Mouse (Mus musculus) stomach, embryonic 16.5 days (tissue): ENCODE results near the gene Bicra. TPM values are rescaled to one million over a fixed set of nuclear protein-coding genes. Genes with fewer than 3 reads are reported as not detected.
A peak's percentile ranks its signal among the peaks of the same experiment; 100 is the strongest.

Source experiments
- ATAC-seq: fragments of 200-750 bp; cut with Nextera tagmentation; 2 replicates; pipeline ENCODE4 v1.8.0; 2017; ENCODE audit warnings: moderate number of reproducible peaks, moderate TSS enrichment; ENCODE audit not compliant: insufficient read depth, low FRiP score
- H3K27ac ChIP-seq: fragments of 300-500 bp; sonication (generic); 2 replicates; pipeline ENCODE4 v1.5.1; 2014; ENCODE audit warnings: low read length
- H3K27me3 ChIP-seq: fragments of 300-500 bp; sonication (generic); 2 replicates; pipeline ENCODE4 v1.6.1; 2014; ENCODE audit warnings: low read length, control low read depth, mixed read lengths; ENCODE audit not compliant: control insufficient read depth, insufficient read depth
- H3K36me3 ChIP-seq: fragments of 300-500 bp; sonication (generic); 2 replicates; pipeline ENCODE4 v1.6.1; 2014; ENCODE audit warnings: low read length; ENCODE audit not compliant: control insufficient read depth, insufficient read depth
- H3K4me1 ChIP-seq: fragments of 300-500 bp; sonication (generic); 2 replicates; pipeline ENCODE4 v1.6.1; 2014; ENCODE audit warnings: low read length, control low read depth, mixed read lengths; ENCODE audit not compliant: control insufficient read depth, insufficient read depth
- H3K4me2 ChIP-seq: fragments of 300-500 bp; sonication (generic); 2 replicates; pipeline ENCODE4 v1.6.1; 2014; ENCODE audit warnings: low read depth, low read length, mixed read lengths
- H3K4me3 ChIP-seq: fragments of 300-500 bp; sonication (generic); replicated peaks from 2 replicates; pipeline ENCODE4 v1.5.1; 2014; ENCODE audit warnings: mild to moderate bottlenecking, low read length
- H3K9ac ChIP-seq: fragments of 300-500 bp; sonication (generic); 2 replicates; pipeline ENCODE4 v1.6.1; 2014; ENCODE audit warnings: low read length
- H3K9me3 ChIP-seq: fragments of 300-500 bp; sonication (generic); replicated peaks from 2 replicates; pipeline ENCODE4 v1.6.1; 2016; ENCODE audit warnings: low read length, control low read depth; ENCODE audit not compliant: control insufficient read depth
- WGBS: fragments of 180-500 bp; shearing (Covaris S2); extraction: QIAGEN DNeasy Blood & Tissue Kit; methylation state at CpG from one replicate; pipeline ENCODE4 v1.1.7; 2014; 5-methylcytosine and 5-hydroxymethylcytosine counted together
- polyA plus RNA-seq: library from polyadenylated mRNA; unstranded; fragments of >200 nt; fragmentation: Nextera tagmentation; extraction: Ambion mirVana; gene quantifications from 2 replicates; pipeline ENCODE4 v1.2.1, GENCODE M21; 2015

Gene Bicra
- polyA plus RNA-seq, 1 experiment from 2014 or later = 4.5 TPM

- Histone ChIP-seq H3K9me3 (no peaks in the 10 kb centered on the region), H3K4me3 (no peak overlapping the region), H3K36me3 (peaks cover 4% of the 10 kb centered on the region; the same call in 1 of the 2 replicates), H3K4me1 (no peaks in the 10 kb centered on the region), H3K4me2 (no peak overlapping the region), H3K27ac (no peak overlapping the region), H3K9ac (no peak overlapping the region), H3K27me3 (no peaks in the 10 kb centered on the region)
- ATAC-seq = no peak
- WGBS = 75% methylated on average over 11 of the region's 11 CpGs
Measured at GRCm38 (mm10) chr7:16012576-16013263, 35.0 kb downstream of the Bicra start.

GRCm38 (mm10) chr7:16011418-16012085 is 36.2 kb downstream of the Bicra start:
- no peak overlapping the region for H3K9ac ChIP-seq
- no peak overlapping the region for H3K27ac ChIP-seq
- no peaks in the 10 kb centered on the region for H3K9me3 ChIP-seq
- no peak overlapping the region for H3K4me3 ChIP-seq
- H3K4me2 ChIP-seq = no peak overlapping the region
- H3K4me1 ChIP-seq = no peaks in the 10 kb centered on the region
- peaks cover 4% of the 10 kb centered on the region; the same call in 1 of the 2 replicates for H3K36me3 ChIP-seq
- ATAC-seq = no peak
- 80% methylated on average over 7 of the region's 7 CpGs for WGBS
- H3K27me3 ChIP-seq = no peaks in the 10 kb centered on the region

- Histone ChIP-seq H3K9me3 (no peaks in the 10 kb centered on the region), H3K4me1 (no peaks in the 10 kb centered on the region), H3K9ac (no peak overlapping the region), H3K36me3 (peaks cover 4% of the 10 kb centered on the region; the same call in 1 of the 2 replicates), H3K27ac (no peak overlapping the region), H3K4me3 (no peak overlapping the region), H3K4me2 (no peak overlapping the region), H3K27me3 (no peaks in the 10 kb centered on the region)
- 75% methylated on average over 5 of the region's 5 CpGs for WGBS
- ATAC-seq = no peak
Measured at GRCm38 (mm10) chr7:16010649-16011048, 37.1 kb downstream of the Bicra start.

- 92% methylated on average over 7 of the region's 7 CpGs for WGBS
- no peak overlapping the region for H3K4me3 ChIP-seq
- peaks cover 3% of the 10 kb centered on the region; the same call in 1 of the 2 replicates for H3K4me1 ChIP-seq
- H3K36me3 ChIP-seq = peaks cover 4% of the 10 kb centered on the region; the same call in 1 of the 2 replicates
- no peaks in the 10 kb centered on the region for H3K27me3 ChIP-seq
- no peak overlapping the region for H3K4me2 ChIP-seq
- no peak for ATAC-seq
- no peak overlapping the region for H3K27ac ChIP-seq
- no peak overlapping the region for H3K9ac ChIP-seq
- no peaks in the 10 kb centered on the region for H3K9me3 ChIP-seq
Measured at GRCm38 (mm10) chr7:16009636-16010035, 38.1 kb downstream of the Bicra start.

- Histone ChIP-seq H3K27me3 (no peaks in the 10 kb centered on the region), H3K9me3 (no peaks in the 10 kb centered on the region), H3K4me1 (peaks cover 15% of the 10 kb centered on the region), H3K27ac (peak overlapping the region; percentile 38), H3K36me3 (no peaks in the 10 kb centered on the region), H3K4me3 (no peak overlapping the region), H3K9ac (no peak overlapping the region), H3K4me2 (no peak overlapping the region)
- 63% methylated on average over 3 of the region's 3 CpGs for WGBS
- ATAC-seq = peak; percentile 52; the same call in 1 of the 2 replicates
Measured at GRCm38 (mm10) chr7:16005020-16005419, 42.7 kb downstream of the Bicra start.

GRCm38 (mm10) chr7:16004177-16004856 is 43.4 kb downstream of the Bicra start:
- WGBS = 65% methylated on average over 12 of the region's 12 CpGs
- peak overlapping the region; percentile 44; the same call in 1 of the 2 replicates for H3K27ac ChIP-seq
- H3K4me3 ChIP-seq = no peak overlapping the region
- H3K4me2 ChIP-seq = no peak overlapping the region
- H3K36me3 ChIP-seq = no peaks in the 10 kb centered on the region
- peaks cover 15% of the 10 kb centered on the region for H3K4me1 ChIP-seq
- no peak overlapping the region for H3K9ac ChIP-seq
- no peaks in the 10 kb centered on the region for H3K27me3 ChIP-seq
- no peak for ATAC-seq
- no peaks in the 10 kb centered on the region for H3K9me3 ChIP-seq

- ATAC-seq = no peak
- no peaks in the 10 kb centered on the region for H3K27me3 ChIP-seq
- H3K36me3 ChIP-seq = no peaks in the 10 kb centered on the region
- no peak overlapping the region for H3K9ac ChIP-seq
- H3K4me3 ChIP-seq = no peak overlapping the region
- WGBS = 70% methylated on average over 4 of the region's 4 CpGs
- H3K9me3 ChIP-seq = no peaks in the 10 kb centered on the region
- no peak overlapping the region for H3K4me2 ChIP-seq
- H3K4me1 ChIP-seq = peaks cover 15% of the 10 kb centered on the region
- no peak overlapping the region for H3K27ac ChIP-seq
Measured at GRCm38 (mm10) chr7:16003032-16003431, 44.7 kb downstream of the Bicra start.

- peak overlapping the region; percentile 37; the same call in 1 of the 2 replicates for H3K27ac ChIP-seq
- 75% methylated on average over 5 of the region's 5 CpGs for WGBS
- no peak for ATAC-seq
Measured at GRCm38 (mm10) chr7:16002171-16002570, 45.5 kb downstream of the Bicra start.

GRCm38 (mm10) chr7:16001691-16002090 is 46.0 kb downstream of the Bicra start:
- H3K27ac ChIP-seq = no peak overlapping the region; the same call in 1 of the 2 replicates
- H3K4me2 ChIP-seq = no peak overlapping the region
- 0 out of 2 replicates have a peak, but pooled peaks cover 3% of the 10 kb centered on the region for H3K36me3 ChIP-seq
- H3K4me1 ChIP-seq = peaks cover 15% of the 10 kb centered on the region
- H3K27me3 ChIP-seq = no peaks in the 10 kb centered on the region
- ATAC-seq = no peak
- H3K9ac ChIP-seq = no peak overlapping the region
- 91% methylated on average over 1 of the region's 1 CpGs for WGBS
- H3K4me3 ChIP-seq = no peak overlapping the region
- no peaks in the 10 kb centered on the region for H3K9me3 ChIP-seq

More at GRCm38 (mm10) chr7:16002171-16002570, 45.5 kb downstream of the Bicra start:
- Histone ChIP-seq H3K4me1 (peaks cover 15% of the 10 kb centered on the region), H3K27me3 (no peaks in the 10 kb centered on the region), H3K9ac (no peak overlapping the region), H3K36me3 (no peaks in the 10 kb centered on the region), H3K4me3 (no peak overlapping the region), H3K4me2 (no peak overlapping the region), H3K9me3 (no peaks in the 10 kb centered on the region)
